Mouse (Mus musculus): Measurements from ENCODE around the gene Gfm2.

Gene Gfm2

DNA sequence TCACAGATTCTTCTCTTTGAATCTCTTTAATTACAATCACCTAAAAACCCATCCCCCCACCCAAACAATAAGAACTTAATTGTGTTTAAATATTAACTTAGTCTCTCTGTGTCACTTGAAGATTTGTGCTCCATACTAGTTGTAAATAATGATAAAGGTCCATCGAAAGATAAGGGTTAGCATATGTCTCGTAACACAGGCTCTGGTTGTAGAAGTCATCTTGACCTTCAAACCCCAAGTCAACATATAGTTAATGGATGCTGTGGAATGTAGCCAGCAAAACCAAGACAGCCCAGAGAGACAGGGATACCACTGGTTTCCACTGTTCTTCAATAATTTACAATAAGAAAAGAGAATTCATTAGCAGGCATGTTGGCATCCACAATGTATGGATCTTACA is 46.4 kb downstream of the Gfm2 start:
- in situ Hi-C loops (cut with MboI; ENCODE audit: low pct_unique_long_range_greater_than_20kb in 1 of 2, low sequenced_read_pairs in 2 of 2, unreplicated experiment in 1 of 2), result no loop called here

GRCm38 (mm10) chr13:97184656-97185055 is 46.9 kb downstream of the Gfm2 start:
- in situ Hi-C loops (cut with MboI; ENCODE audit: low pct_unique_long_range_greater_than_20kb in 1 of 2, low sequenced_read_pairs in 2 of 2, unreplicated experiment in 1 of 2), result no loop called here

- in situ Hi-C loops (cut with MboI; ENCODE audit: low pct_unique_long_range_greater_than_20kb in 1 of 2, low sequenced_read_pairs in 2 of 2, unreplicated experiment in 1 of 2), result no loop called here
Measured at GRCm38 (mm10) chr13:97186346-97186745, 48.6 kb downstream of the Gfm2 start.

GRCm38 (mm10) chr13:97187693-97188092 is 50.0 kb downstream of the Gfm2 start:
- in situ Hi-C loops (cut with MboI; ENCODE audit: low pct_unique_long_range_greater_than_20kb in 1 of 2, low sequenced_read_pairs in 2 of 2, unreplicated experiment in 1 of 2), result no loop called here

- in situ Hi-C loops (cut with MboI; ENCODE audit: low pct_unique_long_range_greater_than_20kb in 1 of 2, low sequenced_read_pairs in 2 of 2, unreplicated experiment in 1 of 2), result no loop called here
Measured at GRCm38 (mm10) chr13:97192649-97193048, 54.9 kb downstream of the Gfm2 start.

DNA sequence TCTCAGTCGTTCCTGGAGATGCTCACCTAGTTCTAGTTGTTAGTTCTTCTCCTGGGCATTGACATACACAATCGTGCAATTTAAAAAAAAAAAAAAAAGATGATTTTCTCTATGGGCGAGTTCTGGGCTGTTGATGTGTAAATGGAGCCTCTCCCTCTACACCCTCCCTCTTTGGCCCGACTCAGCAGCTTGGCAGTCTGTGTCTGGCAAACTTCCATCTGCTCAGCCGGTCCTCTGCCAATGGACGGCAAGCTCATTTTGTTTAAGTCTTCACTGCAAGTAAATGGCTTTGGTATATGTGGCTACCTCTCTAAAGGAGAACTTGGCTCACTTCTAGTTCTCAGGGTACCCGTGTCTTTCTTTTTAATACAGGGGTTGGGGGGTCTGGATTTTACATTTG is 55.7 kb downstream of the Gfm2 start:
- in situ Hi-C loops (cut with MboI; ENCODE audit: low pct_unique_long_range_greater_than_20kb in 1 of 2, low sequenced_read_pairs in 2 of 2, unreplicated experiment in 1 of 2), result no loop called here

DNA sequence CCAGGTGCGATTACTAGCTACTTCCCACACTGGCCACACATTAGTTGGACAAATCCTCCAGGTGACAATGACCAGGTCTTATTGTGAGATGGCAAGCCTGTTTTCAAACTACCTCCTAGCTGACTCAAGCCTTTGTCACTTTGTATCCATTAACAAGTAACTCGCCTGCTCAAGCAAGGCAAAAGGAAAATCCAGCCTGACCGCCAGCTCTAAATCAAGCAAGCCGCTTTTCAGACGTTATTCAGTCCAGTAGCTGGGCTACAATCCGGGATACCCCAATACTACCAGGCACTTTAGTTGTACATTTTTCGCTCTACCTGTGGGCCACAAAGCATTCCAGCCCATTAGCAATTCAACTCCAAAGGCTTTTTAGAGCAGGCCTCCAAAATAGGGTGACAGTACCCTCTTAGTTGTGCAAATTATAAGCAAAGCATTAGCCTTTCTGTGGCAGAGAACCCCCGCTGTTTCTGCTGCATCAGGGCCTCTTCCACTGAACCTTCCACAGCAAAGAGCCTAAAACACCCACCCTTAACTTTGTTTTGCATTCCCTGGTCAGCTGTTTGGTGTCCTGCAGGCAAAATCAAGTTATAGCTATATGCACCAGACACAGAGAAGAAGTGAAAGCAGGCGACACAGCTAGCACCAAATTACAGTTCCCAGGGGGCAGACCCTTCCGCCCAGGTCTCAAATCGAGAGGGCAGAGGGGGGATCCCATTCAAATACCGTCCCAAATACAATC is 58.6 kb downstream of the Gfm2 start:
- in situ Hi-C loops (cut with MboI; ENCODE audit: low pct_unique_long_range_greater_than_20kb in 1 of 2, low sequenced_read_pairs in 2 of 2, unreplicated experiment in 1 of 2), result no loop called here

- in situ Hi-C loops (cut with MboI; ENCODE audit: low pct_unique_long_range_greater_than_20kb in 1 of 2, low sequenced_read_pairs in 2 of 2, unreplicated experiment in 1 of 2), result no loop called here
Measured at GRCm38 (mm10) chr13:97196925-97197218, 59.1 kb downstream of the Gfm2 start.

GRCm38 (mm10) chr13:97197932-97198562 is 60.3 kb downstream of the Gfm2 start, which contains the start of gene Hexb:
Gene Hexb, minus strand, starts transcription at chr13:97198357.
- in situ Hi-C loops (cut with MboI; ENCODE audit: low pct_unique_long_range_greater_than_20kb in 1 of 2, low sequenced_read_pairs in 2 of 2, unreplicated experiment in 1 of 2), result no loop called here

DNA sequence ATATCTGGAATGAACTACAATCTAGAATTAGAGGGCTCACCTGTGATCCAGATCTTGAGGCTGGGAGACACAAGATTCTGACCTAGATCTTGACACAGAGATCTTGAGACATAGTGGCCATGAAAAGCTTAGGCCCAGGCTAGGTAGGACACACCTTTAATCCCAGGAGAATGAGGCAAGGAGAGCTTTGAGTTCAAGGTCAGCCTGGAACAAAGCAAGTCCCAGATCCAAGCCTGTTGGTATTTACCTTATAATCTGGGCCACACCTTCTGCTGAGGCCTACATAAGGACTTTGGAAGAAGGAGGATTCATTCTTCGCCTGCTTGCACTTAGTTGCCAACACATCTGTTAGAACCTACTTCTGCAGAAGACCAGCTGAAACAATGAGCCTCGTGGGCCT is 61.4 kb downstream of the Gfm2 start:
- in situ Hi-C loops (cut with MboI; ENCODE audit: low pct_unique_long_range_greater_than_20kb in 1 of 2, low sequenced_read_pairs in 2 of 2, unreplicated experiment in 1 of 2), result no loop called here

DNA sequence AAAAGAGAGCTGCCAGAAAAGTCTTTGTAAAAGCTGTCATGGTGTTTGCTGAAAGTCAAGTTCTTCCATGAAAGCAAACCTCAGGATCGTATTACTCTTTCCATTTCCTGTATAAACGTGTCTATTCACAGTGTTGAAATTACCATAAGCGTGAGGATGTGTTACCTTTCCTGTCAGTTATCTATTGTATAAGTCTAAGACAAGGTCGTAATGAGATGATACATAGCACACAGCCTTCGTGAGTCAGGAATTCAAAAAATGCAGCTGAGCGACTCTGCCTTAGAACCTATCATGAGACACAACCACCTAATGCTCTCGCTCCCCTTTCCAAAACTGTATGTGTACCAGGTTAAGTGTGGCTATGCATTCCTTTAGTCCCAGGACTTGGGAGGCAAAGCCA is 63.3 kb downstream of the Gfm2 start:
- in situ Hi-C loops (cut with MboI; ENCODE audit: low pct_unique_long_range_greater_than_20kb in 1 of 2, low sequenced_read_pairs in 2 of 2, unreplicated experiment in 1 of 2), result no loop called here

- in situ Hi-C loops (cut with MboI; ENCODE audit: low pct_unique_long_range_greater_than_20kb in 1 of 2, low sequenced_read_pairs in 2 of 2, unreplicated experiment in 1 of 2), result no loop called here
Measured at GRCm38 (mm10) chr13:97201896-97202295, 64.2 kb downstream of the Gfm2 start.

DNA sequence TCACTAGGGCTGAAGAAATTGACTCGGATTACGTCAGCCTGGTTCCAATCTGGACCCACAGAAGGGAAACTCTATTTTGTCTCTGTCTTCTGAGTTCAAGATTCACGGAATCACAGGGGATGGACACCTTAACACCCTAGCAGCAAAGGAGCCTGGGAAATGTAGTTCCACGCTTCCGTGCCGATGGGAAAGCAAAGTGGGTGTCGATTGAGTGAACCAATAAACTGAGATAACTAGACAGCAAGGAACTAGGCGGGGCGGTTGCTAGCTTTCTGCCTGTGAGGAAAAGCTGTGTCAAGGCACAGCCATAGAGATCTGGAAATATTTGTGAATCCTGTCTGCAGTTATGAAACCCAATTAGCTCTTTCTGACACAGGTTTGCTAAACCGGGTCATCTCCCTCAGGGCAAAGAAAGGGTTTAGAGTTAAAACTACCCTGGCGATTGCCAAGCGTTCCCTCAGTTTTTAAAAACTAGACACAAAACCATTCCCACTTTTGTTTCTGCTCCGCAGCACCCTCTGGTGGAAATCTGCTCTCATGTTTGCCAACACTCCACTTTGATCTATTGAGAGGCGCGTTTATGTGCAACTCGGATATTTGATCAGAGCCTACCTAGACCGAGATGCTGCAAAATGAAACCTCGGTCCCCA is 67.4 kb downstream of the Gfm2 start:
- in situ Hi-C loops (cut with MboI; ENCODE audit: low pct_unique_long_range_greater_than_20kb in 1 of 2, low sequenced_read_pairs in 2 of 2, unreplicated experiment in 1 of 2), result no loop called here

DNA sequence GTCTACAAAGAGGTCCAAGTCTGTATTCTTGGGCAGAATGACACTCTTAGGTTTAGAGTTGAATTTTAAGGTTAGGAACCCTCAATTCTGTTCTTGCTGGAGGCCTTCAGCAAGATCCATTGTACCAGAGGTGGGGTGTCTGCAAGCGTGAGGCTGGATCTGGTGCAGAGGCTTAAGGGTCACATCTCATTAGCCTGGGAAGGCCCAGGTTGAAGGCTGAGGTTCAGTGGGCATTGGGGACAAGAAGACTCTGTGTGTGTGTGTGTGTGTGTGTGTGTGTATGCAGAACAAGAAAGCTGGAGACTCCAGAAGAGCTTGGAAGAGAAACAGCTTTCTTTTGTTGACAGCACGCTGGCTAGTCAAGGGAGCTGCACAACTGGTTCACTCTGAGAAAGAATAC is 68.3 kb downstream of the Gfm2 start:
- in situ Hi-C loops (cut with MboI; ENCODE audit: low pct_unique_long_range_greater_than_20kb in 1 of 2, low sequenced_read_pairs in 2 of 2, unreplicated experiment in 1 of 2), result no loop called here

DNA sequence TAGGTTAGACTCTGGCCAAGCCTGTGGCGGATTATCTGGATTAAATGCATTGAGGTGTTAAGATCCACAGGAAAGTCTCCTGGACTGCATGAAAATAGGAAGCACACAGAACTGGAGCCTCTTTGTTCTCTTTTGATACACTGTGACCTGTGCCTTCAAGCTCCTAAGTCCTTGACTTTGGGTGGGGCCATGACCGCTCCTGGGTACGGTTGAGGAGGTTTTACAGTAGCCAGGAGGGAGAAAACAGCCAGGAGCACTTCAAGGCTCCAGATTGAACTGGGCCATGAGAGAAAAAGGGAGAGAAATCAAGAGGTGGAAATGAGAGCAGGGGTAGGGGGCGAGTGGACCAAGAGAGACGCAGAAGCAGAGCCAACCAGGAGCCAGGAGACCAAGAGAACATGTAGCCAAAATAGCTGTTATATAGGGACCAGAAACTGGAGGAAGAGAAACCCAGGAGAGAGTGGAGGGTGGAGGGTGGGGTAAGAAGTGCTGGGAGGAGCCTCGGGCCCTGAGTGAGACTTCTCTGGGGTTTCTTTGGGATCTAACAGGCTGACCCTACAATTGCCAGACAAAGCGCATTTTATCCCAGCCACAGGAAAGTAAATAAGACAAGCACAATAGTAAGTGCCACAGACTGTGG is 69.9 kb downstream of the Gfm2 start:
- in situ Hi-C loops (cut with MboI; ENCODE audit: low pct_unique_long_range_greater_than_20kb in 1 of 2, low sequenced_read_pairs in 2 of 2, unreplicated experiment in 1 of 2), result no loop called here

DNA sequence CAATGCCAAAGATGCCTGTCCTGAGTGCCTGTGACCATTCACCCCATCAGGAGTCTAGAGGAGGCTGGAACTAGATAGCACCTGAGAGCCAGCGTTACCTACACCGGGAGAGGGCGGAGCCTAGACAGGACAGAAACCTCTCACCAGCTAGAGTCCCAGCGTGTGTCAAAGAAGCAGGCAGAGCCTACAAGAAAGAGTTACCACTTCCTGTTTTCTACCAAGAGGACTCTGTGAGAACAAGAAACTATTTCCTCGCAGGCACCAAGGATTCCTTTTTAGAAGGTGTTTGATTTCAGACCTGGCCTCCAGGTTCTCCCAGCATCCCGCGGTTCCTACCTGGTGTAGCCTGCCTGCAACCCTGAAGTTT is 70.4 kb downstream of the Gfm2 start:
- in situ Hi-C loops (cut with MboI; ENCODE audit: low pct_unique_long_range_greater_than_20kb in 1 of 2, low sequenced_read_pairs in 2 of 2, unreplicated experiment in 1 of 2), result no loop called here

DNA sequence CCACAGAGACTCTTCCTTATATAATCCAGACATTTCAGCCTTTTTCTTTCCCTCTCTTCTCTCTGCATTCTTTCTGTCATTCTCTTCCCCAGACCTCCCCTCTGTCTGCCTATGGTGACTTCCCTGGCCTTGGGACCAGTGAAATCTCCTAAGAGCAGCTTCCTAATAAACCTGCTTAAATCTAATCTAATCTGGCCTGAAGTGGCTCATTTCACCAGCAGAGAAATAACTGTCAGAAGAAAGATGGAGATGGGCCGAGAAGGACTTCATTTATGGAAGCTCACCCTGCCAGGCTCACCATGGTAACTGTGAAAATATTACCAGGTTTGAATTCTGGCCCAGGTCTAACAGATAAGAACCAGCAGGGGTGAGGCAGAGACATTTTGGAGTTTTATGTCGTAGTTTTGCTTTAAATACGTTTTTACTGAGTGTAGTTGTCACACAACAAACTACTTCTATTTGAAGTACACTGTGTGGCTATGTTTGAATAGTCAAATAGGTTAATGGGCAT is 70.8 kb downstream of the Gfm2 start:
- in situ Hi-C loops (cut with MboI; ENCODE audit: low pct_unique_long_range_greater_than_20kb in 1 of 2, low sequenced_read_pairs in 2 of 2, unreplicated experiment in 1 of 2), result no loop called here

GRCm38 (mm10) chr13:97214583-97215268 is 77.0 kb downstream of the Gfm2 start:
- in situ Hi-C loops (cut with MboI; ENCODE audit: low pct_unique_long_range_greater_than_20kb in 1 of 2, low sequenced_read_pairs in 2 of 2, unreplicated experiment in 1 of 2), result no loop called here

DNA sequence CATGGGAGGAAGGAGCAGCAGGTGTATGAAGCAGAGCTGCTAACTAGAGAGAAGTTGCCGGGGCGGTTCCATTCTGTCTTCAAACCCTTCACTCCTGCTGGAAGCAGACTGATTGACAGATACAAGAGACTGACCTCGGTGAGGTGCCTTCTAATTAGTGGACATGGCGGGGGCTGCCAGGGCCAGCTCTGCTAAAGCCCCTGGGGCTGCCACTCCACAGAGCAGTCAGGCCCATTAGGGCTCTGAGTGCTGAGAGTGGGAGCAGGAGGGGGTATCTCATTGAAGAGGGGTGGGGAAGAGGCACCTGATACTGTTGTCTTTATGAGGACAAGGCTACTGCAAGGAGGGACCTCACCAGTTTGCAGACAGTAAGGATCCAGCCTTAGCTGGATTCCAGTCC is 77.8 kb downstream of the Gfm2 start:
- in situ Hi-C loops (cut with MboI; ENCODE audit: low pct_unique_long_range_greater_than_20kb in 1 of 2, low sequenced_read_pairs in 2 of 2, unreplicated experiment in 1 of 2), result no loop called here
